Mouse (Mus musculus): ENCODE measurements at regions not wholly inside any gene's neighbourhood (a gene's known extent, or its start where the extent isn't known, plus 50 kb on each side); places are given as distances from the start of the nearest gene placed in this dataset.

DNA sequence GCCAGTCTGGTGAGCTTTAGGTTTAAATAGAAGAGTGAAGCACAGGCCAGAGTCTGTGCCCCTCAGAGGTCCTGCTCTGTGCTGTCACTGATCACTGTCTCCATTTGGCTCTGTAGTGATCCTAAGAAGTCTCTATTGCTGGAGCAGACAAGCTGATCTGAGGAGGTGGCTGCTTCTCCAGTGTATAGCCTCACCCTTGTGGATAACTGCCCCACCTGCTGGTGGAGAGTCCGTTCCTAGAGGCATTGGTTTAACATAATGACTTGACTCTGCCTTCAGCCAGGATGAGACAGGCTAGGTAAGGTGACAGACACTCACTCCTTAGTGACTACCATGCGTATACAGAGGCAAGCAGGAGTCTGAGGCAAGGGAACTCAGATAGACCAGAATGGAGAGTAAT lies 136.5 kb upstream of the Foxn2 start:
- no peak for DNase-seq (ENCODE audit: low spot score in 2 of 2)

DNA sequence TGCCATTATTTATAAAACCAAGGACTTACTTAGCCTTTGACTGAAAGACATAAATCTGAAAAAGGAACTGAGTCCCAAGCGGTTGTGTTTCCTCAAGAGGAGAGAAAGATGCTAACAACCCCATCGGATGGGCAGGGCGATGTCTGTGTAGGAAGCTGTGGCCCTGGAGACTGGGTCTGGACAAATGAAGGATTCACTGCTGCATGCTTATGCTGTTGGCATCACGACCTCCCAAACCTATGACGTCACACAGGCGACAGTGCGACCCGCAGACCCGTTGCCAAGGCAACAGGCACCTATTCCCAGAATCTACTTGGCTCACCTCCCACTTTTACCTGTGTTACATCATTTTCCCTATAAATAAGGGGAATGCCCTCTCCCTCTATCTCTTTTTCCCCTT lies 135.3 kb upstream of the Foxn2 start:
- DNase-seq (ENCODE audit: low spot score in 2 of 2), result no peak

DNA sequence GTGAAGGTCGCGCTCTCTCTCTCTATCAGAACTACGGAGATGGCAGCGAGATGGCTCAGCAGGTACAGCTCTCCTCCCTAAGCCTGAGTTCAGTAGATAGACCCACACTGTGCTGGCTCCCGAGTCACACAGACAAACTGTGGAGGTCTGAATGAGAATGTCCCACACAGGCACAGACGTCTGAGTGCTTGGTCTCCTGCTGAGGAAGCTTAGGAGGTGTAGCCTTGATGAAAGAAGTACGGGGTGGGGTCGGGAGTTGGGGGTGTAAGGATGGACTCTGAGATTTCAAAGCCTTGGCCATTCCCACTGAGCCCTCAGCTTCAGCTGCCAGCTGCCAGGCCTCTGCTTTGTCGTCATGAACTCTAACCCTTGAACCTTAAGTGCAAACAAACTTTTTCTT lies 134.2 kb upstream of the Foxn2 start:
- no peak for DNase-seq (ENCODE audit: low spot score in 2 of 2)

DNA sequence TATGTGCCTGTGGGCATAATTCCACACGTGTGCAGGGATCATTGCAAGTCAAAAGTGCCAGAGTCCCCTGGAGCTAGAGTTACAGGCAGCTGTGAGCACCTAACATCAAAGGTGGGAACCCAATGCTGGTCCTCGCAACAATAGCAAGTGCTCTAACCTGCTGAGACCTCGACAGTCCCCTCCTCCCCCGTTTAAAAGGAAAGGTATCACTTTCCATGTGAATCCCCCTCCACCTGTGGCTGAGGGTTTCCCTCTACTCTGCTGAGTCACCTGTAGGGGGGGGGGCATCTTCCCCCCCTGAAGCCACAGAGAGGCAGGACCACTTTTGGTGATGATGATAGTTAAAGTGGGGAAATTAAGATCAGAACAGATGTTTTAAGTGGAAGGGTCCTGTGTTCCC lies 133.4 kb upstream of the Foxn2 start:
- DNase-seq (ENCODE audit: low spot score in 2 of 2), result no peak

DNA sequence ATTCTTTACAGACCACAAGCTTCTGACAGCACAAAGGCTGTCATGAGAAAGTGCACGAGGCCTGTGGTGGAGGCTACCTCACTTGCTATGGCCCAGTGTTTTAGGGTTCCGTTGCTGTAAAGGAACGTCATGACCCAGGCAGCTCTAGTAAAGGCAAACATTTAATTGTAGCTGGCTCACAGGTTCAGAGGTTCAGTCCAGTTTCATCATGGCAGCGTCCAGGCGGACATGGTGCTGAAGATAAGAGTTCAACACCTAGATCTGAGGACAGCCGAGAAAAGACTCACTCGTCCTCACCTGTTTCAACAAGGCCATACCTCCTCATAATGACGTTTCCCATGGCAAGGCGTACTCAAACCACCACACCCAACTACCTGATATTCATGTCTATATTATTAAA lies 132.7 kb upstream of the Foxn2 start:
- DNase-seq (ENCODE audit: low spot score in 2 of 2), result no peak

DNA sequence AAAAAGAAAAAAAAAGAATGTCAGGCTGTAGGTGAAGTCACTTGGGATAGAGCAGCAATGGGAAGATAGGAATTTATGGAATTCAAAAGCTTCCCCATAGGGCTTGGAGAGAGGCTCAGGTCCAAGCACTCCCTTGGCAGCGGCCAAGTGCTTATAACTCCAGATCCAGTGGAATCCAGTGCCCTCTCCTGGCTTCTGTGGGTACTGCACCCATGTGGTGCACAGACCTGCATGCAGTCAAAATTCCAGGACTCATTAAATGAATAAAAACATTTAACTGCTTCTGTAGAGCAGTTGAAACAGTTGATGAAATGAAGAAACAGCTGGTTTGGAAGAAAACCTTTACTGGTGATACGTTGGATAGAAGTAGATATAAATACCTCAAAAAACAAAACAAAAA lies 127.6 kb upstream of the Foxn2 start:
- no peak for DNase-seq (ENCODE audit: low spot score in 2 of 2)

DNA sequence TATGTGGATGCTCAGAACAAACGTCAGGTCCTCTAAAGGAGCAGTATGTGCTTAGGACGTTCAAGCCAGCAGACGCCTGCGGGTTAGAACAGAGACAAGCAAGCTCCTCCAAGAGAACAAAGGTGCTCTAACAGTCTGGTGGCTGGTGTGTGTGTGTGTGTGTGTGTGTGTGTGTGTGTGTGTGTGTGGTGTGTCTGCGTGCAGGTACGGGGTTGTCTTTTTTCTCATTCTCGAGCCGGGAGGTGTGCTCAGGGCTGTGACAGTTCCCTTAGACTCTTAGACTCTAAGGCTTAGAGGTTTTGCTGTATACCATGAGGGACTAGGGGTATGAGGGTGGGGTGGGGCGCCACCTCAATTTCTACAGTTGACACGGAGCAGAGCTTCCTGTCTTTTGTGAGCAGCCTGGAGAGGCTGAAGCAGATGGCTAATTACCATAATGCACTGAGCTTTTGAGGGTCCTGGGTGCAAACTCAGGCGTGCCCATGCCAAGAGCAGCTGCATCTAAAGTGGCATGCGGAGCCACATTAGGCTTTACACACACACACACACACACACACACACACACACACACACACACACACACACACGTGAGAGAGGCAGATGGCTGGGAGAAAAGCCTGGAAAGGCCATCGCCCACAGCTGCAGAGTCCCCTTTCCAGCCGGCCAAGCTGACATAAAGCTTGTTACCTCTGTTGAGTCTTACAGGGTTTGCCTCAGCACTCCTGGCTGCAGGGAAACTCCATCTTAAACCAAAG lies 124.1 kb upstream of the Foxn2 start:
- DNase-seq (ENCODE audit: low spot score in 2 of 2), result no peak

DNA sequence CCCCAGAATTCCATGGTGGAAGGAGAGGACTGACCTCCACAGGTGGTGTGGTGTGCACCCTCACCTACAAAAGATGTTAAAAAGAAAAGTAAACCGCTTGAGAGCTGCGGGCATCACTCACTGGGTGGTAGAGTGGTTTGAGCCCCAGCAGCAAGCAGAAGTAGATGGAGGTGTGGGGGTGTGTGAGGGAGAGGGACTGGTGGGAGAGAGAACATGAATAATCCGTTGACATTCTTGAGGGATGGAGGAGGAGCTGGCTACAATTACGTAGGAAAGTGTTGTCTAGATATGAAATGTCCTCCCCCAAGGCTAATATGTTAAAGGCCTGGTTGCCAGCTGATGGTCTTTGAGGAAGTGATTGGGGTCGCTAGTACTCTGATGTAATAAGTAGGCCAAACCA lies 123.2 kb upstream of the Foxn2 start:
- DNase-seq (ENCODE audit: low spot score in 2 of 2), result no peak

DNA sequence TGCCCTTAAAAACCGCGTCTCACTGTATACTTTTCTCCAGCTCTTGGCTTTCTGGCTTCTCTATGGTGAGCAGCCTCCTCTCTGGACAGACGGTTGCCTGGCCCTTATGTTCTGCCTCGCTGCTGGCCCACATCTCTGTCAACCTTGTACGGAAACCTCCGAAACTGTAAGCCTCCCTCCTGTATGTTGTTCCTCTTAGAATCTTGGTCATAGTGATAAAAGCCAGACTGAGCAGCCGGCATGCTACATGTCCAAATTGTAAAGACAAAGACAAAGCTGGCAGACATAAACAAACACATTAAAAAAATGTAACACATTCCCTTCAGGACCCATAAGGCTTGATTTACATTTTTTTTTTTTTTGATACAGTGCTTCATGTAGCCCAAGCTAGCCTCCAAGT lies 122.7 kb upstream of the Foxn2 start:
- no peak for DNase-seq (ENCODE audit: low spot score in 2 of 2)

DNA sequence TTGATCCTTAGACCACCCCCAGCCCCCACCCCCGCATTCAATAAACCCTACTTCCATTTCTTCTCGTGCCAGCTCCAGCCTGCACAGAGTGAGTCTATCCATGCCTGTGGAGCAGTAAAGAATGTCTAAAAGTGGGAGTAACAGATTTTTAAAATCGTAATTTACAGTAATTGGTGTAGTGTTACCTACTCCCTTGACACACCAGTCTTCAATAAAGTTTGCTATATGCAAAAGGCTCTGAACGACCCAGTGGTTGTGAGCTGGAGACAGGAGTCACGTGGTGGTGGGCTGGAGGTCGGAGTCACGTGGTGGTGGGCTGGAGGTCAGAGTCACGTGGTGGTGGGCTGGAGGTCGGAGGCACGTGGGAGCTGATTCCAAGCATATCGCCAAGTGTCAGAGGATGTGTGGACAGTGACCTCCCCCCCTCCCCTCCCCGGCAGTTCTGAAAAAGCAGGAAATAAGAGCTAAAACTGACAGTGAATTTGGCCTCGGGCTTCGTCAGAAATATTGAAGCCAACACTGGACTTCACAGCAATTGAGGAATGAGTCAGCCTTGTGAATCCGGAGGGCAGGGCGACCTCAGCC lies 122.2 kb upstream of the Foxn2 start:
- DNase-seq (ENCODE audit: low spot score in 2 of 2), result no peak

DNA sequence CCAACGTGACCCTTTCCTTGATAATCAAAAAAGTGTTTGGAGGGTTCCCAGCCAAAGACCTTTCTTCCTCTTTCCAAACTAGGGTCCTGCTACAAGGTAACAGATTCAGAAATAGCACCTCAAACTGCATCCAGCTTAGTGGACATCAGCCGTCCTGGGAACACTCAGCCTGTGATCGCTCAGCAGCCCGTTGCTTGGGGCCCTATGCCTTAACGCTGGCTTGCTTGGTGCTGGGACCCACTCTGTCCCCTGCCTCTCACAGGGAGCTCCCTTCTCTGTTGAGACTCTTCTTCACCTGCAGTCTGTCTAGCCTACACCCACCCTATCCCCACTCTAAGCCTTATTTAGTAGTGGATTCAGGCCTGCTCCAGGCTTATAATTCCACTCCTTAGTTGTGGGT lies 121.6 kb upstream of the Foxn2 start:
- no peak for DNase-seq (ENCODE audit: low spot score in 2 of 2)

DNA sequence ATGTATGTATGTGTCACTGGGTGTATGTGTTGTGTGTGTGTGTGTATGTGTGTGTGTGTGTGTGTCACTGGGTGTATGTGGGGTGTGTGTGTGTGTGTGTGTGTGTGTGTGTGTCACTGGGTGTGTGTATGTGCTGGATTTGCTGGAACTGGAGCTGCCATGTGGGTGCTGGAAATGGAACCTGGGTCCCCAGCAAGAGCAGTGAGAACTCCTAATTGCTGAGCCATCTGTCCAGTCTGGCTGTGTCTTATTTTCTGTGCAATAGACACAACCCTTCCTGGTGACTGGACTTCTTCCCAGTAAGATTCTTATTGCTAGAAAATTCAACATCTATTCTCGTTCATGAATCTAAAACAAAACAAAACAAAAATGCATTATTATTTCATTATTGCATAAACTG lies 119.8 kb upstream of the Foxn2 start:
- DNase-seq (ENCODE audit: low spot score in 2 of 2), result no peak

DNA sequence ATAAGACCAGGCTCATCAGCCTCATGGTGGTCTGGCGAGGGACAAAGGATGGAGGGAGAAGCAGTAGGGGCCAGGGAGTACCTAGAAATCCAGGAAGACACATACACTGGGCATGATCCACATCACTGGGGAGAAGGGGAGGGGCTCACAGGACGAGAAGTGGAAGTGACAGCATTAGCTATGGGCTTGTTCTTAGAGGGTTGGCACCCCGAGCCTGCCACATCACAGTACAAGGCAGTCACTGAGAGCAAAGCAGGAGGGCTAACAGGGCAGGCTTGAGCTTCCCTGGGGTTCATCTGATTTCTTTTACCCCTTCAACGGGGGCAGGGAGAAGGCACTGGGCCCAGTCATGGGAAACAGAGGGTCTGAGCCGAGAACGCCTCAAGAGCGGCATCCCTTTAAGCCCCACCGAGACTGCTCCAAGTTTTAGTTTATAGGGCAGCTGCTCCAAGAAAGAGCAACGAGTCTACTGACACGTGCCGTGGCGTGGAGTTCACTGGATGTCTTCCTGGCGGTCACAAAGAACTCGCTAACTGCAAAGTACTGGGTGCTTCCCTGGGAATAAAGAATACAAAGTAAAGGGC lies 115.1 kb upstream of the Foxn2 start:
- no peak for DNase-seq (ENCODE audit: low spot score in 2 of 2)

DNA sequence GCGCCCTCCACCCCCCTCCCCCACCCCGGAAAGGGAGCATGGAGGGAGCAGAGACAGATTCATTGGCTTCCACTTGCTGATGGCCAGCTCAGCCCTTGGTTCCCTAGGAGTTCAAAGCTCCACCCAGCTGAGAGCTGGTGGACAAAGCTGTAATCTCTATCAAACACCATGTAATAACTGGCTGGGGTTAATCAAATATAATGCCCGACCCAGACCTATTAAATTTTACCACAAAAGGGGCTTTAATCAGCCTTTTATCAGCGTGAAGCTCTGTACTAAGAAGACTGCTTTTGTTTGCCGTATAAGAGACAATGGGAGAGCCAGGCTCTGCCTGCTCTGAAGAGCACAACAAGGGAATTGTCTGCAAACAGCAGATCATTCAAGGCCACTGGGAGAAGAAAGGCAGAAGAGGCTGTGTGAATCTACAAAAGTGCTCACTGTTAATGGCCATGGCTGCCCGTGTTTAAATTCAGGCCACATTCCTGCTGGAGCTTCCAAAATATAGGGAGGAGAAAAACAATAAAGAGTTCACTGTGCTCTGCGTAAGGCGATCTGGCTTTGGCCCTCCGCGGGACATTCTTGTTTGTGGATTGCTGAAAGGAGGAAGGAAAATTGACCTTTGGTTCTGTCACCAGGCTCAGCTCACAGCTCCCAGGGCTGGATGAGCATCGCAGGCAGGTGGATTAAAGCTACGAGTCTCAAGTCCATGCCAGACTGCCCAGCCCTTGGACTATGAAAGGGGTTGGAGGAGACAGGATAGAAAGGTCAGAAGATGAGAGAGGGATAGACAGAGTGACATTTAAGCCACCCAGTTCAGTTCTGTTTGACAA lies 114.4 kb upstream of the Foxn2 start:
- no peak for DNase-seq (ENCODE audit: low spot score in 2 of 2)

DNA sequence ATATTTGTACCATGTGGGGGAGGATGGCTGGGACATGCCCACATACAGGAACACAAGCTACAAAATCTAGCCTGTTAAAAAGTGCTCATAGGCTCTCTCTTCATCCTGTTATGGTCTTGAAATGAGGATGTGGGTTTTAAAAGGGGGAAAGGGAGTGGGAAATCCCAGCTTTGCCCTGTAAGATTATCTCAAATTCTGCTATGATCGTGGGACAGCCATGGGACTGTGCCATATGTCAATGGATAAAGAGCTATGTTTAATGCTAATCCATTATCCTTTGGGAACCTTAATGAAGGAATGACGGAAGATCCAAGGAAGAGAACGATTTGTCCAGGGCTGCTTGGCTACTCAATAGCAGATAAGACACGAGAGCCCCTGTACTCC lies 113.8 kb upstream of the Foxn2 start:
- no peak for DNase-seq (ENCODE audit: low spot score in 2 of 2)

DNA sequence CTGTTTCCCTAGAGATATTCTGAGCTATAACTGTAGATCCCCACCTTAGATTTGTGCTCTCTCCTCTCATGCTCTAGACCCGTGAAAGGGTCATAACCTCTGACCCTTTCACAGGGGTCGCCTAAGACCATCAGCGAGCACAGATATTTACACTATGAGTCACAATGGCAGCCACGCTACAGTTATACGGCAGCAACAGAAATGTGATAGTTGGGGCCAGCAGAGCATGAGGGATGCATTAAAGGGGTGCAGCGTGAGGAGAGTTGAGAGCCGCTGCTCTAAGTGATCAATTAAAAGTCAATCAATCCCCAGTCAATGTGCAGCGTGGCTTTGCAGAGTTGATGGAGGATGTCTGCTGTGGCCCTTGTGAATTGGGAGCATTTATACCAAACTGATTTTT lies 112.7 kb upstream of the Foxn2 start:
- DNase-seq (ENCODE audit: low spot score in 2 of 2), result no peak

DNA sequence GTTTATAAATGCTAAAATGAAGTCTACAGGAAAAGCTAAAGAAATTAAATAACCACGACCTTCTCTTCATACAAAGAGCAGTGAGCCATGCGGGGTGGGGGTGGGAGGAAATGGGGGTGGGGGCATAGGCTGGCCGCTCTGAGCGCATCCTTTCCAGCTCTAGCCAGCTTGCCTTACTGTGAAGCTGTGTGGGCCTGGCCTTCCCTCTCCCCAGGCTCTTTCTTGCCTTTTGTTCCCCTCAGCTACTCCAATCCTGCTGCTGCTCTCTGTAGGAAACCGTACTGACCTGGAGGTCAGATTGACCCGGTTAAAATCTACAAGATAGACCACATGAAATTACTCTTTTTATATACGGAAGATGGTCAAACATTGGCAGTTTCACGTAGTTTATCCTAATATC lies 111.7 kb upstream of the Foxn2 start:
- no peak for DNase-seq (ENCODE audit: low spot score in 2 of 2)

DNA sequence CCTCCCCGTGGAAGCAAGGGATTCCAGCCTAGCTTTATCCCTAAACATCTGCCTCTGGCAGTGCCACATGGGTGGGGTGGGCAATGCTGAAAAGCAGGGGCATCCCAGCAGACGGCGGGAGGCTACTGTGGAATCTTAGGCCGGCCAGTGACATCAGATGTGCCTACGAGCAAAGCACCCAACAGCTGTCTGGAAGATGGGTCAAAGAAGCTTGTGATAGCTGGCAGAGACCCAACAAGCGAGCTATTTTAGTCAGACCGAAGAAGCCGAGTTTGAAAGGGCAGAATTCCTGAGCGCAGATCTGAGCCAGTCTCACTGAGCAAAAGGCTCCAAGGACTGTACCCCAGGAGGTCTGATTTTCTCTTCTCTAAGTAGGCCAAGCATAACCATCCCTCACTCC lies 110.8 kb upstream of the Foxn2 start:
- no peak for DNase-seq (ENCODE audit: low spot score in 2 of 2)

DNA sequence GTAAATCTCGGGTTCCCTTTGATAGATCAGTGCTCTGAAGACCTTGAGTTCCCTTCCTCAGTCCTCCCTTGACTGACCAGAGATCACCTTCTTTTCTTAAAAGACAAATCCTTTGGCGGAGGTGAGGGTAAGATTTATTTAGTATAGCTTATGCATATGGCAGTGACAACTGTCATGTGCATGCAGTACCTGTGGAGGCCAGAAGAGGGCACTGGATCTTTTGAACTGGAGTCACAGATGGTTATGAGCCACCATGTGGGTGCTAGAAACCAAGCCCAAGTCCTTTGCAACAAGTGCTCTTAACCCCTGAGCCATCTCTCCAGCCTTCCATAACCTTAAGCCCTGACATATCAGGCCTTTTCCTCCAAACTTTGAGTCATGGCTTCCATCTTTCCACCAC lies 110.4 kb upstream of the Foxn2 start:
- no peak for DNase-seq (ENCODE audit: low spot score in 2 of 2)

DNA sequence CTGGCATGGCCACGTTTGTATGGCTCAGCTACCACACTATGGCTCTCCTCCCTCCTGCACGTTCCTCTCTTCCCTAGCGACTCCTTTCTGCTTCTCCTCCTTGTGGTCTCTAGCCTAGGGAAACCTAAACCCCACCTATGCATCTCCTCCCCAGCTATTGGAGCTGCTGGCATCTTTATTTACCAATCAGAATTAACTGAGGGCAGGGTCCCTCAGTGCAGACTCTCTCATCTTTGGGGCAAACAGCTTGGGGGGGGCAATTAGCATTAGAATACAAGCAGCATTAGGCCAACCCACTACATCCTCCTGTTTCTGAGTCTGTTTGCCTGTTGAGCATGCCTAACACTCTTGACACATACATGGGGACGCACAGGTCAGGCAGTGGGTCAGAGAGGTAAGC lies 106.7 kb upstream of the Foxn2 start:
- DNase-seq (ENCODE audit: low spot score in 2 of 2), result no peak

DNA sequence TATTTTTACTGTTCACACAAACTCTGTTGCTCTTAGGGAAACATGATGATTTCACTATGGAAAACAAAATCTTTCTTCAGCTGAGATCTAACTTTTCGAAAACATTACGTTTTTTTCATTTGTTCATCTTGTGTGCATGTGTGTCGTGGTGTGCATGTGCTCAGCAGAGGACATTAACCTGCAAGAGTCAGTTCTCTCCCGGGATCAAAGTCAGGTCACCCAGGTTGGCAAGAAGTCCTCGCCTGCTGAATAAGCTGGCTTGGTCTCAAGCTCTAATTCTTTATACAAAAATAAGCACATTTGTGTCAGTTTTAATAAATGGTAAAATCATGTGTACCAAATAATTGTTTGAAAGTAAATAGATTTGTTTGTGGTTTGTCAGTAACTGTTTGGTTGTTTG lies 105.2 kb upstream of the Foxn2 start:
- no peak for DNase-seq (ENCODE audit: low spot score in 2 of 2)

DNA sequence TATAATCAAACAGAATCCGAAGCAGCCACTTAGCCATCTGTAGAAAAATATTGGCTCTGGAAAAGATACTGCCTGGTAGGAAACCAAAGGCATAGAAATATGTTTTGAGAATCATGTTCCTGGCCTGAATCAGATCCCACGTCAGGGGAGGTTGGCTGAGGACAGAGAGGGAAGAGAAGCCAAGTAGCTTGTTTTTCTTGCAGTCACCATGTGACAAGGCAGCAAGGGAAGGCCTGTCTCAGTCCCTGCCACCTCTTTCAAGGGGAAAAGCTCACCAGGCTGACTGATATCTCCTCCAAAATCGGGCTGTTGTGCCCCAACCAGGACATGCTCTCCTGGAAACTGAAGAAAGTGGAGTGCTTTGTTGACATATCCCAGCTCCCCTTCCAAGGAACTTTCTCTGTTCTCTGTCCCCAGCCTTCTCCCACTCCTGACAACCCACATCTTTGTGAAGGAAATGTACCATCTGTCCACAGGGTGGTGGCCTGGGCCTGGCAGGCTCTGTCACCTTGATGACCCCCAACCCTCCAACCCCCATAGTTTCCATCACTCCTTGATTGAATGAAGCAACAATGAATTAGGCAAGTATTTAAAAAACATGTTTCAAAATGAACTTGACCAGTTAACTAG lies 104.3 kb upstream of the Foxn2 start:
- no peak for DNase-seq (ENCODE audit: low spot score in 2 of 2)
